Mouse (Mus musculus) gastrocnemius, adult 2 months (tissue): ENCODE data around the gene Fgd2. TPM values are rescaled to one million over a fixed set of nuclear protein-coding genes. Genes with fewer than 3 reads are reported as not detected.

Source experiments
- DNase-seq: peaks from one replicate; pipeline ENCODE4 v3.0.0; 2022
- H3K27ac ChIP-seq: fragments of 200-600 bp; 2 replicates; pipeline ENCODE4 v1.8.1; 2022; ENCODE audit warnings: mild to moderate bottlenecking
- H3K4me3 ChIP-seq: fragments of 200-600 bp; 2 replicates; pipeline ENCODE4 v1.8.1; 2022; ENCODE audit warnings: mild to moderate bottlenecking, moderate library complexity
- CTCF ChIP-seq: fragments of 200-600 bp; IDR thresholded peaks from 2 replicates; pipeline ENCODE4 v1.8.1; 2022; ENCODE audit warnings: antibody characterized with exemption, mild to moderate bottlenecking, moderate library complexity
- intact Hi-C: fragments of 180-260 bp; cut with DNase I; formaldehyde crosslinking; loops from one replicate; pipeline ENCODE4 v1.15.1; 2025
- total RNA-seq, 2 experiments: library from RNA; stranded (reverse); gene quantifications; 2 replicates each; pipeline ENCODE4 v1.2.3; 2021

The Fgd2 gene
- total RNA-seq, 2 experiments from 2014 or later, result 0.74 to 1.1 TPM

- no peak for TF ChIP-seq CTCF
- Histone ChIP-seq H3K4me3 (peak overlapping the region; percentile 58), H3K27ac (peak overlapping the region; percentile 92)
- DNase-seq, result peak; percentile 86
- intact Hi-C loops, result loop anchor here (5.0 kb wide), 1 partner anchor 84 kb away; no protein-coding TSS in a partner anchor
Observed at GRCm38 (mm10) chr17:29355841-29356478, 4.8 kb upstream of the Fgd2 start.

GRCm38 (mm10) chr17:29356479-29356856, 4.2 kb upstream of the Fgd2 start:
- peak overlapping the region; percentile 92 for H3K27ac ChIP-seq
- H3K4me3 ChIP-seq, result peak overlapping the region; percentile 58

GRCm38 (mm10) chr17:29356882-29357281, 3.8 kb upstream of the Fgd2 start:
- peak overlapping the region; percentile 58 for H3K4me3 ChIP-seq
- no peak for DNase-seq
- TF ChIP-seq CTCF, result no peak
- intact Hi-C loops, result loop anchor here (5.0 kb wide), 1 partner anchor 85 kb away; no protein-coding TSS in a partner anchor
- peak overlapping the region; percentile 92 for H3K27ac ChIP-seq

More at GRCm38 (mm10) chr17:29356479-29356856, 4.2 kb upstream of the Fgd2 start:
- intact Hi-C loops, result loop anchor here (5.0 kb wide), 1 partner anchor 84 kb away; no protein-coding TSS in a partner anchor
- peak; percentile 82 for DNase-seq
- TF ChIP-seq CTCF, result no peak

GRCm38 (mm10) chr17:29358928-29359327, 1.8 kb upstream of the Fgd2 start:
- TF ChIP-seq CTCF, result no peak
- intact Hi-C loops, result loop anchor here (5.0 kb wide), 1 partner anchor 87 kb away; no protein-coding TSS in a partner anchor
- Histone ChIP-seq H3K27ac (no peak overlapping the region), H3K4me3 (no peak overlapping the region)
- peak; percentile 8 for DNase-seq

- Histone ChIP-seq H3K4me3 (peak overlapping the region; percentile 50; the same call in 1 of the 2 replicates), H3K27ac (no peak overlapping the region)
- TF ChIP-seq CTCF, result no peak
- peak; percentile 28 for DNase-seq
- intact Hi-C loops, result no loop called here
Observed at GRCm38 (mm10) chr17:29361982-29362691, 1.4 kb downstream of the Fgd2 start.

GRCm38 (mm10) chr17:29363109-29363508, 2.4 kb downstream of the Fgd2 start:
- DNase-seq, result peak; percentile 4
- Histone ChIP-seq H3K4me3 (no peak overlapping the region), H3K27ac (no peak overlapping the region)
- intact Hi-C loops, result no loop called here
- TF ChIP-seq CTCF, result no peak

GRCm38 (mm10) chr17:29365105-29365621, 4.4 kb downstream of the Fgd2 start:
- TF ChIP-seq CTCF, result no peak
- intact Hi-C loops, result no loop called here
- Histone ChIP-seq H3K27ac (no peak overlapping the region), H3K4me3 (no peak overlapping the region)
- peak; percentile 61 for DNase-seq

- no peak for TF ChIP-seq CTCF
- no peak for DNase-seq
- no peak overlapping the region for H3K27ac ChIP-seq
- H3K4me3 ChIP-seq, result no peak overlapping the region
- intact Hi-C loops, result no loop called here
Observed at GRCm38 (mm10) chr17:29368726-29369125, 8.0 kb downstream of the Fgd2 start.

- peak; percentile 94 for TF ChIP-seq CTCF
- peak; percentile 94 for DNase-seq
- H3K4me3 ChIP-seq, result peak overlapping the region; percentile 39
- intact Hi-C loops, result loop anchor here (1.0 kb wide), 2 partner anchors 103 to 194 kb away; partner anchors contain the start of gene BC004004
- peak overlapping the region; percentile 72; the same call in 1 of the 2 replicates for H3K27ac ChIP-seq
Observed at GRCm38 (mm10) chr17:29370984-29371723, 10.4 kb downstream of the Fgd2 start.

GRCm38 (mm10) chr17:29375871-29376270, 15.2 kb downstream of the Fgd2 start:
- DNase-seq, result no peak
- TF ChIP-seq CTCF, result no peak
- no peak overlapping the region for H3K27ac ChIP-seq
- intact Hi-C loops, result no loop called here
- no peak overlapping the region for H3K4me3 ChIP-seq

GRCm38 (mm10) chr17:29378056-29378455, 17.3 kb downstream of the Fgd2 start:
- H3K4me3 ChIP-seq, result no peak overlapping the region
- intact Hi-C loops, result no loop called here

GRCm38 (mm10) chr17:29380241-29380640, 19.5 kb downstream of the Fgd2 start:
- intact Hi-C loops, result no loop called here
- Histone ChIP-seq H3K4me3 (no peak overlapping the region), H3K27ac (no peak overlapping the region)
- TF ChIP-seq CTCF, result no peak
- no peak for DNase-seq

More at GRCm38 (mm10) chr17:29378056-29378455, 17.3 kb downstream of the Fgd2 start:
- DNase-seq, result no peak
- no peak for TF ChIP-seq CTCF
- H3K27ac ChIP-seq, result no peak overlapping the region
